In the genomic region with DNA sequence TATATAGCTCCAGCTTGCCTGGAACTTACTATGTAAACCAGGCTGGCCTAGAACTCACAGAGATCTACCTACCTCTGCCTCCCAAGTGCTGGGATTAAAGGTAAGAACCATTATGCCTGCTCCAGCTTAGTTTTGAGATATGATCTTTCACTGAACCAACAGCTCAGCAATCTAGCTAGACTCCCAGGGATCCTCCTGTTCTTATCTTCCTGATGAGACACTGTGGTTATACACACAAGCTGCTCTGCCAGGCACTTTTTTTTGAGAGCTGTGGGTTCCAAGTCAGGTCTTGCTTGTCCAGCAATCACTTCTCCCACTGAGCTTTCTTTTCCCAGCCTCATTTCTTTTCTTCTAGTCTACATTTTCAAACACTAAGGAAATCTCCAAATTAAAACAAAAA, we compare ENCODE assay signal across 29 mouse cellular contexts.
"Had no signal": no experiment of that assay in that cellular context is flagged by ENCODE, and none has a peak within 500 bp of the region (broad histone marks: within the 10 kb centered on the region; RNA-seq: fewer than 3 reads in every experiment).

No protein-coding gene starts in this region.

- H3K4me3 ChIP-seq: left cerebral cortex, adult 2 months; limb, embryonic 10.5 days; limb, embryonic 12.5 days; limb, embryonic 13.5 days; limb, embryonic 15.5 days; liver, embryonic 15.5 days; lung, embryonic 15.5 days; megakaryocyte, embryonic 14.5 days; midbrain, embryonic 10.5 days; midbrain, embryonic 12.5 days; midbrain, embryonic 13.5 days; midbrain, embryonic 15.5 days; myocyte; neural tube, embryonic 12.5 days had no signal

- H3K4me1 ChIP-seq: limb, embryonic 10.5 days; limb, embryonic 12.5 days; limb, embryonic 13.5 days; limb, embryonic 15.5 days; lung, embryonic 15.5 days; megakaryocyte, embryonic 14.5 days; midbrain, embryonic 10.5 days; midbrain, embryonic 12.5 days; midbrain, embryonic 13.5 days; midbrain, embryonic 15.5 days; neural tube, embryonic 12.5 days had no signal

- H3K27ac ChIP-seq: left cerebral cortex, adult 2 months; limb, embryonic 10.5 days; limb, embryonic 12.5 days; limb, embryonic 13.5 days; limb, embryonic 15.5 days; liver, embryonic 15.5 days; lung, embryonic 15.5 days; macrophage; midbrain, embryonic 10.5 days; midbrain, embryonic 12.5 days; midbrain, embryonic 13.5 days; midbrain, embryonic 15.5 days; neural tube, embryonic 12.5 days had no signal

- ATAC-seq: liver, postnatal 0 days; lung, postnatal 0 days; midbrain, embryonic 13.5 days; midbrain, embryonic 15.5 days; midbrain, embryonic 16.5 days had no signal

- DNase-seq: left cerebral cortex, postnatal 4 days; liver, postnatal 0 days; lung, adult 18-20 months; lung, adult 2 months; lung, embryonic 14.5 days; lung, postnatal 10 days; lung, postnatal 14 days; lung, postnatal 36 days; lung, postnatal 4 days; midbrain, embryonic 14.5 days had no signal

- H3K36me3 ChIP-seq: limb, embryonic 10.5 days; limb, embryonic 12.5 days; limb, embryonic 13.5 days; limb, embryonic 15.5 days; liver, embryonic 15.5 days; lung, embryonic 15.5 days; midbrain, embryonic 10.5 days; midbrain, embryonic 12.5 days; midbrain, embryonic 13.5 days; midbrain, embryonic 15.5 days; neural tube, embryonic 12.5 days had no signal

- H3K4me2 ChIP-seq: limb, embryonic 12.5 days; limb, embryonic 13.5 days; limb, embryonic 15.5 days; liver, embryonic 11.5 days; liver, embryonic 15.5 days; lung, embryonic 14.5 days; lung, embryonic 15.5 days; midbrain, embryonic 11.5 days; midbrain, embryonic 12.5 days; midbrain, embryonic 13.5 days; midbrain, embryonic 15.5 days; neural tube, embryonic 12.5 days had no signal

- H3K9ac ChIP-seq: limb, embryonic 12.5 days; limb, embryonic 13.5 days; limb, embryonic 15.5 days; liver, embryonic 15.5 days; liver, postnatal 0 days; lung, embryonic 14.5 days; lung, embryonic 15.5 days; midbrain, embryonic 12.5 days; midbrain, embryonic 13.5 days; midbrain, embryonic 15.5 days; neural tube, embryonic 12.5 days had no signal

- H3K9me3 ChIP-seq: limb, embryonic 10.5 days; limb, embryonic 12.5 days; limb, embryonic 13.5 days; limb, embryonic 15.5 days; liver, embryonic 15.5 days; lung, embryonic 15.5 days; megakaryocyte, embryonic 14.5 days; midbrain, embryonic 10.5 days; midbrain, embryonic 12.5 days; midbrain, embryonic 13.5 days; midbrain, embryonic 15.5 days; neural tube, embryonic 12.5 days had no signal

- H3K27me3 ChIP-seq: limb, embryonic 12.5 days; limb, embryonic 13.5 days; limb, embryonic 15.5 days; liver, embryonic 15.5 days; lung, embryonic 15.5 days; midbrain, embryonic 12.5 days; midbrain, embryonic 13.5 days; midbrain, embryonic 15.5 days; neural tube, embryonic 12.5 days had no signal
